Mouse (Mus musculus) limb, embryonic 14.5 days (tissue): ENCODE results near the gene Gldc. TPM values are rescaled to one million over a fixed set of nuclear protein-coding genes. Genes with fewer than 3 reads are reported as not detected.

ENCODE experiments used
- ATAC-seq: fragments of 200-750 bp; cut with Nextera tagmentation; 2 replicates; pipeline ENCODE4 v1.8.0; 2017; ENCODE audit warnings: low read depth, moderate number of reproducible peaks, moderate TSS enrichment; ENCODE audit not compliant: low FRiP score
- DNase-seq: peaks from one replicate; pipeline ENCODE4 v3.0.0-alpha.2; 2015; ENCODE audit warnings: low spot score
- H3K27ac ChIP-seq: fragments of 300-500 bp; sonication (generic); replicated peaks from 2 replicates; pipeline ENCODE4 v1.5.1; 2014; ENCODE audit warnings: low read depth, mild to moderate bottlenecking, low read length, moderate library complexity, mixed read lengths
- H3K27me3 ChIP-seq: fragments of 300-500 bp; sonication (generic); 2 replicates; pipeline ENCODE4 v1.6.1; 2014; ENCODE audit warnings: low read length, mixed read lengths; ENCODE audit not compliant: control insufficient read depth, insufficient read depth
- H3K36me3 ChIP-seq: fragments of 300-500 bp; sonication (generic); 2 replicates; pipeline ENCODE4 v1.6.1; 2014; ENCODE audit warnings: mild to moderate bottlenecking, low read length, moderate library complexity, mixed read lengths; ENCODE audit not compliant: control insufficient read depth, insufficient read depth
- H3K4me1 ChIP-seq: fragments of 300-500 bp; sonication (generic); 2 replicates; pipeline ENCODE4 v1.6.1; 2014; ENCODE audit warnings: antibody characterized with exemption, low read length, mixed read lengths; ENCODE audit not compliant: control insufficient read depth, insufficient read depth
- H3K4me2 ChIP-seq: fragments of 300-500 bp; sonication (generic); replicated peaks from 2 replicates; pipeline ENCODE4 v1.6.1; 2014; ENCODE audit warnings: low read depth, mild to moderate bottlenecking, low read length, moderate library complexity; ENCODE audit not compliant: severe bottlenecking
- H3K4me3 ChIP-seq: fragments of 300-500 bp; sonication (generic); replicated peaks from 2 replicates; pipeline ENCODE4 v1.5.1; 2014; ENCODE audit warnings: low read length
- H3K9ac ChIP-seq: fragments of 300-500 bp; sonication (generic); 2 replicates; pipeline ENCODE4 v1.6.1; 2014; ENCODE audit warnings: mild to moderate bottlenecking, low read depth, low read length, moderate library complexity; ENCODE audit not compliant: severe bottlenecking
- H3K9me3 ChIP-seq: fragments of 300-500 bp; sonication (generic); 2 replicates; pipeline ENCODE4 v1.6.1; 2016; ENCODE audit warnings: low read length; ENCODE audit not compliant: control insufficient read depth
- POLR2A ChIP-seq: fragments of 200-500 bp; IDR thresholded peaks from 2 replicates; pipeline ENCODE4 v1.8.0; 2012; ENCODE audit warnings: inconsistent platforms, mild to moderate bottlenecking, moderate library complexity, borderline replicate concordance; ENCODE audit not compliant: insufficient read depth, insufficient read length; ENCODE audit errors: extremely low read depth
- WGBS: fragments of 180-500 bp; shearing (Covaris S2); extraction: QIAGEN DNeasy Blood & Tissue Kit; methylation state at CpG from one replicate; pipeline ENCODE4 v1.1.7; 2014; 5-methylcytosine and 5-hydroxymethylcytosine counted together
- polyA plus RNA-seq, 2 experiments: library from polyadenylated mRNA; depleted of rRNA in 1 of 2; stranded (reverse) in 1 of 2; unstranded in 1 of 2; fragments of >200 nt; fragmentation: Nextera tagmentation in 1 of 2; extraction: Ambion mirVana in 1 of 2; gene quantifications; 2 replicates each; pipeline versions ENCODE4 v1.2.1 to v1.2.3; 2012 to 2014

The Gldc gene
- polyA plus RNA-seq, 2 experiments, result 6.6 to 8.9 TPM

GRCm38 (mm10) chr19:30206981-30207380 lies 31.8 kb upstream of the Gldc start:
- no peak for DNase-seq
- Histone ChIP-seq H3K27me3 (no peaks in the 10 kb centered on the region), H3K27ac (no peak overlapping the region), H3K4me2 (no peak overlapping the region), H3K9me3 (peaks cover 3% of the 10 kb centered on the region; the same call in 1 of the 2 replicates), H3K9ac (no peak overlapping the region), H3K36me3 (no peaks in the 10 kb centered on the region), H3K4me1 (no peaks in the 10 kb centered on the region), H3K4me3 (no peak overlapping the region)
- TF ChIP-seq POLR2A, result no peak
- 88% methylated on average over 1 of the region's 1 CpGs for WGBS
- no peak for ATAC-seq

GRCm38 (mm10) chr19:30205874-30206273 lies 30.6 kb upstream of the Gldc start:
- DNase-seq (no peak), ATAC-seq (no peak)
- H3K4me1 ChIP-seq, result no peaks in the 10 kb centered on the region
- no peaks in the 10 kb centered on the region for H3K27me3 ChIP-seq
- no peak overlapping the region for H3K9ac ChIP-seq
- H3K4me2 ChIP-seq, result no peak overlapping the region
- no peaks in the 10 kb centered on the region for H3K36me3 ChIP-seq
- WGBS, result 74% methylated on average over 4 of the region's 4 CpGs
- TF ChIP-seq POLR2A, result no peak
- H3K4me3 ChIP-seq, result no peak overlapping the region
- H3K27ac ChIP-seq, result no peak overlapping the region
- H3K9me3 ChIP-seq, result peaks cover 3% of the 10 kb centered on the region; the same call in 1 of the 2 replicates

GRCm38 (mm10) chr19:30205159-30205816 lies 30.1 kb upstream of the Gldc start:
- DNase-seq (peak; percentile 61), ATAC-seq (no peak)
- Histone ChIP-seq H3K4me3 (no peak overlapping the region), H3K4me2 (no peak overlapping the region), H3K36me3 (no peaks in the 10 kb centered on the region), H3K27me3 (no peaks in the 10 kb centered on the region), H3K4me1 (no peaks in the 10 kb centered on the region), H3K9ac (no peak overlapping the region), H3K9me3 (peaks cover 3% of the 10 kb centered on the region; the same call in 1 of the 2 replicates), H3K27ac (no peak overlapping the region)
- no peak for TF ChIP-seq POLR2A
- 17% methylated on average over 12 of the region's 12 CpGs for WGBS

GRCm38 (mm10) chr19:30202177-30202576 lies 26.9 kb upstream of the Gldc start:
- 54% methylated on average over 7 of the region's 7 CpGs for WGBS
- TF ChIP-seq POLR2A, result no peak
- H3K9ac ChIP-seq, result no peak overlapping the region
- H3K27ac ChIP-seq, result no peak overlapping the region
- DNase-seq (no peak), ATAC-seq (no peak)
- H3K36me3 ChIP-seq, result no peaks in the 10 kb centered on the region
- no peaks in the 10 kb centered on the region for H3K27me3 ChIP-seq
- no peak overlapping the region for H3K4me2 ChIP-seq
- H3K4me1 ChIP-seq, result no peaks in the 10 kb centered on the region
- peaks cover 3% of the 10 kb centered on the region; the same call in 1 of the 2 replicates for H3K9me3 ChIP-seq
- H3K4me3 ChIP-seq, result no peak overlapping the region

GRCm38 (mm10) chr19:30194999-30195398 lies 19.8 kb upstream of the Gldc start:
- H3K27me3 ChIP-seq, result no peaks in the 10 kb centered on the region
- no peaks in the 10 kb centered on the region for H3K9me3 ChIP-seq
- H3K4me3 ChIP-seq, result no peak overlapping the region
- no peak for TF ChIP-seq POLR2A
- ATAC-seq (no peak), DNase-seq (no peak)
- H3K4me2 ChIP-seq, result no peak overlapping the region
- H3K4me1 ChIP-seq, result no peaks in the 10 kb centered on the region
- H3K27ac ChIP-seq, result no peak overlapping the region
- 76% methylated on average over 6 of the region's 6 CpGs for WGBS
- H3K9ac ChIP-seq, result no peak overlapping the region
- no peaks in the 10 kb centered on the region for H3K36me3 ChIP-seq

- TF ChIP-seq POLR2A, result no peak
- H3K27me3 ChIP-seq, result no peaks in the 10 kb centered on the region
- no peak overlapping the region for H3K9ac ChIP-seq
- no peak overlapping the region for H3K27ac ChIP-seq
- 97% methylated on average over 2 of the region's 2 CpGs for WGBS
- no peaks in the 10 kb centered on the region for H3K4me1 ChIP-seq
- H3K4me3 ChIP-seq, result no peak overlapping the region
- H3K4me2 ChIP-seq, result no peak overlapping the region
- peaks cover 4% of the 10 kb centered on the region; the same call in 1 of the 2 replicates for H3K9me3 ChIP-seq
- no peaks in the 10 kb centered on the region for H3K36me3 ChIP-seq
- no peak for ATAC-seq
- no peak for DNase-seq
These were observed 12.0 kb upstream of the Gldc start for GRCm38 (mm10) chr19:30187232-30187631.
